Mouse (Mus musculus): ENCODE measurements around the gene Cracr2b.

Gene Cracr2b

DNA sequence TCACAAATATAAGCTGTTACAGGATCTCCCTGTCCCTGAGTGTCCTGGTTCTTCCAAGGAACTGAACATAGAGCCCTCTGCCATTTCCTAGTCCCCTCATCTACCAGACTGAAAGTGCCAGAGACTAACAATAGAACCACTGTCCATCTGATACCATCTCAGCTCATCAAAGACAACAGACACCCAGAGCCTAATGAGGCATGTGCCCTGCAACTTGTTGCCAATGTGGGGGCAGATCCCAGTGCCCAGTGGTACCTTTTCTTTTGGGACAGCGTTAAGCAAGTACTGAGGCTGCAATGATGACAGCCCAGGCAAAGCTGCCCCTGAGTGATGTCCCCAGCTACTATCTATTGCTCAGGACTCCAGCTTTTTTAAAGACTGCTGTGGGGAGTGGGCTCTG, 25.3 kb downstream of the Cracr2b start:
- DNase-seq (ENCODE audit: low spot score in 2 of 2): no peak

DNA sequence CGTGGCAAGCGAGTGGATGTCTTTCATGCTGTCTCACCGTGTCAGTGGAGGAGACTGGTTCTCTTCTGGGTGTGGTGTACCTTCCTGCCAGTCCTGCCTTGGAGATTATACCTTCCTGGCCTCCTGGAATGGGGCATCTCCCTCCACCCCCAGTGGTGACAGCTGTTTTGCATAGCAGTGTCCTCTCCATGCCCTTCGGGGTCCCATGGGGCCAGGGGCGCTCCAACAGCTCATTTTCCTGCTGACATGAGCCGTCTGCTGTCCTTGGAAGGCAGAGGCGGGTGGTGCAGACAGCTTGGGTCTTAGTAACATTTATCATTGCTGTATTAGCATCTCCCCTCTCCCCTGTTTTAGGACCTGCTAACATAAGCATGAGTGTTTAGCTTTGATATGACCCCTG, 26.2 kb downstream of the Cracr2b start:
- no peak for DNase-seq (ENCODE audit: low spot score in 2 of 2)

DNA sequence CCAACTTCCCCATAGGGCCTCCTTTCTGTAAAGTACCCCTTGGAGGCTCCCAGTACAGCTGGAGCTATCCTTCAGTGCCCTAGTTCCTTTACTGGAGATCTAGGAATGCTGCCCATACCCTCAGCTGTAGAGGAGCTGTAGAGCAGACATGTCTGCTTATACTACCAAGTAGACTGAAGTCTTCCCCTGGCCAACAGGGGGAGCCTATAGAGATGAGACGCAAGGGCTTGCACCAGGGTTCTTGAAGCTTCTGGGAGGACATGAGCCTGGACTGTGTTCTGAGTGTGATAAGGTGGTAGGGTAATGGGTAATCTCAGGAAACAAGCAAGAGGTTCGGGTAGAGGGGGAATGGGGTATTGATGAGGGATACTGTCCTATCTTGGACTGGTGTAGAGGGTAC, 30.3 kb downstream of the Cracr2b start:
- peak in 1 of 2 experiments; percentile 28 for DNase-seq (ENCODE audit: low spot score in 2 of 2)

DNA sequence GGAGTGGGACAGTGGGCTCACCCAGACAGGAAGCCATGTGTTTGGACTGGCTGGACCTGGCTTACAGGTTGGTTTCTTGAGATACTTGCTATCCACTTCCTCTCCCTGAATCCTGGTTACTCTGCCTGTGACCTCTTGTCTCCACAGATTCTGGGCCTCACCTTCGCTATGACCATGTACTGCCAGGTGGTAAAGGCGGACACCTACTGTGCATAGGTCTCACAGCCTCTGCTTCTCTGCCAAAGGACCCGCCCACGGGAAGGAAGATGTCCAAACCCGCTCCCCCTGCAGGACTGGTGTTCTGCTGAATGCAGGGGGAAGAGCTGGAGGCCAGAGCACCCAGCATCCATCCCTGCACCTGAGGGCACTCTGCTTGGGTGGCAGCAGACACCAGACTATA, 31.8 kb downstream of the Cracr2b start:
- DNase-seq (ENCODE audit: low spot score in 2 of 2): no peak

DNA sequence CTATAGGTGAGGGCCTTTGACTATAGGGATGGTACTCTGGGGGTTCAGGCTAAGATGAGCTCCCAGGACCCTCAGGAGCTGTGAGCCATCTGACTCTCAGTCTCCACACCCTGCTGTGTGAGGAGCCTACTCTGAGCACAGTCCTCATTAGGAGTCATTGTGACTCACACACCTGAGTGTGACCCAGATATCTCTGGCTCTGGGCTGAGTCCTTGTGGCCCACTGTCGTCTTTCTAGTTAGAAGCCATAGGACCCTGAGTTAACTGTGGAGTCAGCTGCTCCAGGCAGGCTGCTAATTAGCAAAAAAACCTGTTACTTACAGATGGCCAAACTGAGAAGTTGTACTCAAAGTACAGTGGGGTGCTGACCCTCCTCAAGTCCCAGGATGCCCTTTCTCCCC, 32.8 kb downstream of the Cracr2b start:
- no peak for DNase-seq (ENCODE audit: low spot score in 2 of 2)

DNA sequence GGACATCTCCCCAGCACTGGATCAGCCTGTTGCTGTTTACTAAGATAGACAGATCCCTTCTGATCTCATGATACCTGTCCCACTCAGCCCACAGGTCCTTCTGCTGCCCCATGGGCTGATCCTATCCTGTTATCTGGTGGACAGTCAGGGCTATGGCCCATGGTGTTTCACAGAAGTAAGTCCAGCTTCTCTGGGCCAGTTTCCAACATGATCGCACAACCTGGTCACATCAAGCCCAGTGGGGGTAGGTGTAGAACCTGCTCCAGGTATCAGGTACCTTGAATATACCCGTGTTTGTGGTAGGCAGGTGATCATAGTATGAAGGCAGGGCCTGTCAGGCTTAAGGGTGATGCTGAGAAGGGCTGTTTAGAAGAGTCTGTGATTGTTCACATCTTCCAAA, 34.5 kb downstream of the Cracr2b start:
- no peak for DNase-seq (ENCODE audit: low spot score in 2 of 2)

DNA sequence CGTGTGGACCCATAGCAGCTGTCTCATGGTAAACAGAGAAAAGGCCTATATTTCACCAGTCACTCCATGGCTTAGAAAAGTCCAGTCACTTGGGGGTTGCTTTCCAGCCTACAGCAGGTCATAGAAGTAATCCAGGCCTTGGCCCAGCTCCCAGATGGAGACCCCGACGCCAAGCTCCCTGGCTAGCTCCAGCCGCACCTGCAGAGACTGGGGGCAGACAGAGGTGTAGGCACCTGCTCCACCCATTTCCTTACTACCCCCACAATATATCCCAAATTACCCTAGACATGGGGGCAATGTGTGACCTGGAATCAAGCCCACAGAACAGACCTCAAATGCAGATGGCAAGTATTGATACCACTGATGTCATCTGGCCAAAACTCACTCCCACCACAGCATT, 35.0 kb downstream of the Cracr2b start:
- no peak for DNase-seq (ENCODE audit: low spot score in 2 of 2)

DNA sequence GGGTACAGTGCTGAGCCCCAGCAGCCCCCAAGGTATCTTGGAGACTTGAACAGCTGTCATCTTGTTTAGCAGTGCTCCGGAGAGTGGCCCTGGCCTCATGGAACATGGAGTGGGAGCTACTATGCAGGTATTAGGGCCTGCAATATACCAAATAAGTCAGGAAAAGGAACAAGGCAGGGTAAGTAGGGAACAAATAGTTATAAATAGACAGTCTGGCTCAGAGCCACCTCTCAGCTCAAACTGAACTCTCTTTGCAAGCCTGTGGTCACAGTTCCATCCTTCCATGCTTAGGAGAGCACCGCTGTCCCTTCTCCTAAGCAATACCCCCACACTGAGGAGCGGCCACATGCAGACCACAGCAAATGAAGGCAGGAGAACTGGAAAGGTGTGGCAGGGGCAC, 36.7 kb downstream of the Cracr2b start:
- no peak for DNase-seq (ENCODE audit: low spot score in 2 of 2)

DNA sequence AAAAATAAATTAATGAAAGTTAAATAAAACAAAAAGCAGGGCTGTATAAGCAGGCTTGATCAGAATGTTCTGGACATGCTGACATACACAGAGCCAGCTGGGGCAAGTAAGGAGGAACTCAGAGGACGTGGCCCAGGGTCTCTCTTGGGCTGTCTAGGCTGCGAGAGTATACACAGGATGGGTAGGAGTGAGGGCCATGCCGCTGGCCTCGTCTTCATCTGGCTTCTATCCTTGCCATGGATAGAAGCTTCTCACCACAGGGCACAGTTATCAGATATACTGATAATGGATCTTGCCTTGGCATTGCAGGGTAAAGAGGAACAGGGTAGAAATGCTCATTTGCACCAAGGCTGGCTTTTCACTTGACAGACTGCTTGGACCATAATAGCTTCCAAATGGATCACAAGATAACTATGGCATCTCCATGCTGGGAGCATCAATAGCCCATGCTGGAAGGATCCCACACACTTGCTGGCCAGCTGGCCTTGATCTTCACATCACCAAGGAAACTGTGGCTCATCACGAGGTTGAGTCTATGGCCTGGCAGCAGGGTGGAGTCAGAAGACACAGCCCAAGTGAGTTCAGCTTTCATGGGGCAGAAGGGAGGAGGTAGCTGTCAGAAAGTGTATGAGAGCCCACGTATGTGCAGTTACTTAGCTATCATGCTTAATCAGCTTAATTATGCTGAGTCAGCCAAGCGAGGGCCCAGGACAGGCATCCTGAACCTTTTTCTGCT, 41.1 kb downstream of the Cracr2b start:
- DNase-seq (ENCODE audit: low spot score in 2 of 2): no peak

DNA sequence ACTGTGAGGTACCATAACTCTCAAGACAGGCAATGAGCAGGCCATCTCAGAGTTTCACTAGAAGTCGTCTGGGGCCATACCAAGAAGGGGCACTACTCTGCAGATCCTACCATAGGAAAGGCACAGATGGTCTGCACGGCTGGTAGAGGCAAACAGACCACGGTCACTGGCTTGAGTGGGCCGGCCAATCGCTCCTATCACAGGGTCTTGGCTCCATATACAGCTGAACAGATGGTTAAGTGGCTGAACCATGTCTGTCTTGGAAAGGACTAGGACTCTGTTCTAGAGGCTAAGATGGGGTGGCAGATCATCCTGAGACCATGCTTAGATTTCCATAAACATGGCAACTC, 41.6 kb downstream of the Cracr2b start:
- no peak for DNase-seq (ENCODE audit: low spot score in 2 of 2)

DNA sequence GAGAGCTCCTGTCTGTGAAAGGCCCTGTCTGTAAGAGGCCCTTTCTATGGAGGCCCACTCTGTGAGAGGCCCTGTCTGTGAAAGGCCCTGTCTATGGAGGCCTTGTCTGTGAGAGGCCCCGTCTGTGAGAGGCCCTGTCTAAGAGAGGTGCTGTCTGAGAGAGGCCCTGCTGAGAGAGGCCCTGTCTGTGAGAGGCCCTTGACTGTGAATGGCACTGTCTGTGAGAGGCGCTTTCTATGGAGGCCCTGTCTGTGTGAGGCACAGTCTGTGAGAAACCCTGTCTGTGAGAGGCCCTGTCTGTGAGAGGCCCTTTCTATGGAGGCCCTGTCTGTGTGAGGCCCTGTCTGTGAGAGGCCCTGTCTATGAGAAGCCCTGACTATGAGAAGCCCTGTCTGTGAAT, 45.4 kb downstream of the Cracr2b start:
- DNase-seq (ENCODE audit: low spot score in 2 of 2): no peak

DNA sequence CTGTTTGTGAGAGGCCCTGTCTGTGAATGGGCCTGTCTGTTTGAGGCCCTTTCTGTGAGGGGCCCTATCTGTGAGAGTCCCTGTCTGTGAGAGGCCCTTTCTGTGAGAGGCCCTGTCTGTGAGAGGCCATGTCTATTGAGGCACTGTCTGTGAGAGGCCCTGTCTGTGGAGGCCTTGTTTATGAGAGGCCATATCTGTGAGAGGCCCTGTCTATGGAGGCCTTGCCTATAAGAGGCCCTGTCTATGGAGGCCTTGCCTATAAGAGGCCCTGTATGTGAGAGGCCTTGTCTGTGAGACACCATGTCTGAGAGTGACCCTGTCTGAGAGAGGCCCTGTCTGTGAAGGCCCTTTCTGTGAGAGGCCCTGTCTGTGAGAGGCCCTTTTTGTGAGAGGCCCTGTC, 47.3 kb downstream of the Cracr2b start:
- DNase-seq (ENCODE audit: low spot score in 2 of 2): no peak

DNA sequence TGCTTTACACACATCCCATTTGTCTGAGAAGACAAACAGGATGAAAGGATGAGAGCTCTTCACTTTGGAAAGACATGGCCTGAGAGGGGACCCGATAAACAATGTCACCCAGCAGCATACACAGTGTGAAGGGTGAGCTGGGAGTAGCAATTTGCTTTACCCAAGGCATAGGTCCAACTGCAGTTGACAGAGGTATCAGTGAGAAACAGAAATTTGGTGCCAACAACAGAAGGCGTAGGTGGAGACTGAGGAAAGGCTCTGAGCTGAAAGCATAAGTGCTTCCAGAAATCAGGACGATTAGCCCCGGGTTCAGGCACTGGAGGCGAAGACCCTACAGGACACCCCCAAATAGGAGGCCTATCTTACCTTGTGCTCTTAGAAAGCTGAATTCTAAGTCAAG, 49.3 kb downstream of the Cracr2b start:
- DNase-seq (ENCODE audit: low spot score in 2 of 2): no peak

DNA sequence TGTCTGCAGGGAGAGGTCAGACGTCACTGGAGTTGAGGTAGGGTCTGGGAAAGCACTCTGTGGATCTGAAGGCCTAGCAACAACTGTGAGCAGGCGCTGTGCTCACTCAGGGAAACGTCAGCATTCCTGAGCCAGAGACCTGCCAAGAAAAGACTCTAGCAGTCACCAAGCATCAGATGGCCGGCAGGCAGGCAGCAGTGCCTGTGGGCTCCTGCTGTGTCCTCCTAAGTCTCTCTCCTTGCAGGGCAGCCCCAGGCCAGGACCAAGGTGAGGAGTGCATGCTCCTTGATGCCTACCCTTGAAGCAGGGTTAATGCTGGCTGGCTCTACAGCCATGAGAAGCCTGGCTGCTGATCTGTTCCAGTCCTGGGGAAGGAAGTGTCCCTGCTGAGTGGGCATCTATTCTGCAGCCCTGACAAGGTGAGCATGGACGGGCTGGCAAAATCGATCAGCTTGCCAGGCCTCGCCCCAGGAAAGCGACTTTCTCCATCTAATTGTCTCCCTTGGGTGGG, 49.8 kb downstream of the Cracr2b start:
- DNase-seq (ENCODE audit: low spot score in 2 of 2): no peak
